12 mouse cellular contexts compared by ENCODE assay signal in the genomic region with DNA sequence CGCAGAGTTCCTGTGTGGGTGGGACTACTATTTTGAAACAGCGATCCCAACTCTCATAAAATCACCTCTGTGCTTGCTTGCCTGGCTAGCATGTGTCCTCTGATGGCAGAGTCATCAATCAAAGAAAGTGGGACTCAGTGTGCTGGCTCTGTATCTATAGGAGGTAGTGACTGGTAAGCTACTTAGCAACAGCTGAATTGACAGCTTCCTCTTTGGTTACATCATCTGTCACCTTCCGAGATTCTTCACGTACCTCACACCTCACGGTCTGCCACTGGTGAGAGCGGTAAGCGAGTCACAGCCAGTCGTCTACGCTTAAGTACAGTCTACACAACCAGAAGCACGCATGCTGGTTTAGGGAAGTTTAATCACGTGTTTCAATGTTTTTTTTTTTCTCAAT.
A peak's percentile ranks its signal among the peaks of the same experiment; 100 is the strongest.
DNase-seq lines count a peak whose midpoint lies in the region; ATAC-seq and TF ChIP-seq lines count a peak whose summit lies in the region.
"Had no signal": no experiment of that assay in that cellular context is flagged by ENCODE, and none has a peak within 500 bp of the region (broad histone marks: within the 10 kb centered on the region; RNA-seq: fewer than 3 reads in every experiment).

No protein-coding gene starts in this region.

- TF ChIP-seq EP300 in lung, postnatal 0 days (IDR thresholded peaks at IDR 0.05) = no peak

- H3K4me1 ChIP-seq in heart, embryonic 10.5 days = no peaks in the 10 kb centered on the region; the same call in 1 of the 2 replicates
- H3K4me1 ChIP-seq in lung, embryonic 14.5 days (ENCODE audit: insufficient read depth) = 0 out of 2 replicates have a peak, but pooled peaks cover 5% of the 10 kb centered on the region
- no peaks in the 10 kb centered on the region for H3K4me1 ChIP-seq in lung, postnatal 0 days (ENCODE audit: insufficient read depth, low read depth, low read length)
- H3K4me1 ChIP-seq in hindbrain, embryonic 15.5 days (replicated peaks) = no peaks in the 10 kb centered on the region
- no peaks in the 10 kb centered on the region for H3K4me1 ChIP-seq in neural tube, embryonic 15.5 days
- no peaks in the 10 kb centered on the region for H3K4me1 ChIP-seq in embryonic facial prominence, embryonic 10.5 days
- H3K4me1 ChIP-seq: embryonic facial prominence, embryonic 12.5 days had no signal

- H3K4me2 ChIP-seq in lung, embryonic 14.5 days = peak overlapping the region; percentile 36; the same call in 1 of the 2 replicates
- H3K4me2 ChIP-seq in lung, postnatal 0 days (replicated peaks; ENCODE audit: low read depth, low read length) = no peak overlapping the region
- peak overlapping the region; percentile 14; the same call in 1 of the 2 replicates for H3K4me2 ChIP-seq in hindbrain, embryonic 15.5 days
- H3K4me2 ChIP-seq in neural tube, embryonic 15.5 days = peak overlapping the region; percentile 16
- H3K4me2 ChIP-seq: embryonic facial prominence, embryonic 12.5 days had no signal

- H3K27ac ChIP-seq in heart, embryonic 10.5 days = no peak overlapping the region
- H3K27ac ChIP-seq in lung, embryonic 14.5 days (ENCODE audit: low read depth) = no peak overlapping the region
- no peak overlapping the region for H3K27ac ChIP-seq in lung, postnatal 0 days (ENCODE audit: low read length)
- no peak overlapping the region for H3K27ac ChIP-seq in hindbrain, embryonic 15.5 days (replicated peaks)
- no peak overlapping the region for H3K27ac ChIP-seq in neural tube, embryonic 15.5 days (replicated peaks)
- no peak overlapping the region for H3K27ac ChIP-seq in embryonic facial prominence, embryonic 10.5 days (replicated peaks)
- H3K27ac ChIP-seq: embryonic facial prominence, embryonic 12.5 days; stomach, postnatal 0 days had no signal

- 23% methylated on average over 11 of the region's 11 CpGs for WGBS in heart, embryonic 10.5 days
- 13% methylated on average over 11 of the region's 11 CpGs for WGBS in lung, embryonic 14.5 days
- WGBS in lung, postnatal 0 days = 20% methylated on average over 11 of the region's 11 CpGs
- 61% methylated on average over 11 of the region's 11 CpGs for WGBS in hindbrain, embryonic 15.5 days
- WGBS in neural tube, embryonic 15.5 days = 58% methylated on average over 11 of the region's 11 CpGs
- WGBS in embryonic facial prominence, embryonic 10.5 days = 74% methylated on average over 11 of the region's 11 CpGs

- ATAC-seq in lung, embryonic 14.5 days (ENCODE audit: insufficient read depth) = peak; percentile 63; the same call in 1 of the 2 replicates
- no peak for ATAC-seq in lung, postnatal 0 days
- ATAC-seq in hindbrain, embryonic 15.5 days (ENCODE audit: low FRiP score, low read depth) = peak; percentile 82
- ATAC-seq in neural tube, embryonic 15.5 days (ENCODE audit: low FRiP score) = 0 out of 2 replicates have a peak, but pooled peaks have one; percentile 28

- no peak for TF ChIP-seq CTCF in lung, embryonic 14.5 days (IDR thresholded peaks at IDR 0.05; ENCODE audit: low read depth)
- no peak for TF ChIP-seq CTCF in lung, postnatal 0 days (IDR thresholded peaks at IDR 0.05)

- H3K27me3 ChIP-seq in heart, embryonic 10.5 days (ENCODE audit: insufficient read depth, poor library complexity, severe bottlenecking) = no peaks in the 10 kb centered on the region
- no peaks in the 10 kb centered on the region for H3K27me3 ChIP-seq in lung, embryonic 14.5 days (ENCODE audit: insufficient read depth, low read length)
- H3K27me3 ChIP-seq in lung, postnatal 0 days (replicated peaks; ENCODE audit: insufficient read depth, low read length) = no peaks in the 10 kb centered on the region
- H3K27me3 ChIP-seq in hindbrain, embryonic 15.5 days = no peaks in the 10 kb centered on the region
- no peaks in the 10 kb centered on the region for H3K27me3 ChIP-seq in neural tube, embryonic 15.5 days (replicated peaks)
- H3K27me3 ChIP-seq in embryonic facial prominence, embryonic 10.5 days (replicated peaks; ENCODE audit: low read depth, poor library complexity, severe bottlenecking) = no peaks in the 10 kb centered on the region
- H3K27me3 ChIP-seq: embryonic facial prominence, embryonic 12.5 days had no signal

- DNase-seq in heart, embryonic 10.5 days (ENCODE audit: low spot score) = peak; percentile 76
- no peak for DNase-seq in heart, postnatal 4 days
- DNase-seq in lung, embryonic 14.5 days = no peak
- DNase-seq in lung, postnatal 0 days (ENCODE audit: low spot score) = no peak
- no peak for DNase-seq in thymus, postnatal 14 days
- no peak for DNase-seq in embryonic facial prominence, embryonic 10.5 days (ENCODE audit: low spot score)
- DNase-seq: B cell, adult 2 months; kidney, postnatal 4 days had no signal

- peak overlapping the region; percentile 22; the same call in 1 of the 2 replicates for H3K4me3 ChIP-seq in heart, embryonic 10.5 days
- no peak overlapping the region for H3K4me3 ChIP-seq in lung, embryonic 14.5 days (ENCODE audit: low read depth, low read length)
- no peak overlapping the region for H3K4me3 ChIP-seq in lung, postnatal 0 days (ENCODE audit: low read depth, low read length)
- no peak overlapping the region for H3K4me3 ChIP-seq in hindbrain, embryonic 15.5 days
- no peak overlapping the region for H3K4me3 ChIP-seq in neural tube, embryonic 15.5 days (replicated peaks)
- no peak overlapping the region for H3K4me3 ChIP-seq in embryonic facial prominence, embryonic 10.5 days
- H3K4me3 ChIP-seq: embryonic facial prominence, embryonic 12.5 days had no signal

- no peaks in the 10 kb centered on the region for H3K9me3 ChIP-seq in heart, embryonic 10.5 days
- H3K9me3 ChIP-seq in lung, embryonic 14.5 days (ENCODE audit: low read depth, low read length) = no peaks in the 10 kb centered on the region
- H3K9me3 ChIP-seq in lung, postnatal 0 days (ENCODE audit: low read length) = no peaks in the 10 kb centered on the region
- no peaks in the 10 kb centered on the region for H3K9me3 ChIP-seq in hindbrain, embryonic 15.5 days
- H3K9me3 ChIP-seq in neural tube, embryonic 15.5 days (replicated peaks) = no peaks in the 10 kb centered on the region
- H3K9me3 ChIP-seq in embryonic facial prominence, embryonic 10.5 days = no peaks in the 10 kb centered on the region
- H3K9me3 ChIP-seq: embryonic facial prominence, embryonic 12.5 days had no signal

- H3K9ac ChIP-seq in lung, embryonic 14.5 days = no peak overlapping the region
- no peak overlapping the region for H3K9ac ChIP-seq in lung, postnatal 0 days (replicated peaks; ENCODE audit: low read depth)
- no peak overlapping the region for H3K9ac ChIP-seq in hindbrain, embryonic 15.5 days
- H3K9ac ChIP-seq in neural tube, embryonic 15.5 days (replicated peaks) = no peak overlapping the region
- H3K9ac ChIP-seq: embryonic facial prominence, embryonic 12.5 days had no signal

- H3K36me3 ChIP-seq in heart, embryonic 10.5 days = no peaks in the 10 kb centered on the region
- no peaks in the 10 kb centered on the region for H3K36me3 ChIP-seq in lung, embryonic 14.5 days (ENCODE audit: insufficient read depth)
- H3K36me3 ChIP-seq in lung, postnatal 0 days (ENCODE audit: insufficient read depth, low read length) = no peaks in the 10 kb centered on the region
- no peaks in the 10 kb centered on the region for H3K36me3 ChIP-seq in hindbrain, embryonic 15.5 days
- no peaks in the 10 kb centered on the region for H3K36me3 ChIP-seq in neural tube, embryonic 15.5 days
- no peaks in the 10 kb centered on the region for H3K36me3 ChIP-seq in embryonic facial prominence, embryonic 10.5 days (replicated peaks)
- H3K36me3 ChIP-seq: embryonic facial prominence, embryonic 12.5 days had no signal
